Mouse (Mus musculus) small intestine, adult 10 weeks (tissue): ENCODE data around the gene Atn1. TPM values are rescaled to one million over a fixed set of nuclear protein-coding genes. Genes with fewer than 3 reads are reported as not detected.

Experiments
- polyA plus RNA-seq: library from polyadenylated mRNA; stranded (reverse); fragments of 350-450 nt; fragmentation: Illumina TruSeq; extraction: RNeasy Lipid Tissue Mini Kit (QIAGEN cat#74804); gene quantifications from one replicate; pipeline ENCODE4 v1.2.3, GENCODE M21; 2014; ENCODE audit warnings: low replicate concordance

Atn1 gene
- polyA plus RNA-seq = 0.41 TPM

GRCm38 (mm10) chr6:124755831-124756595 lies at the start of gene Atn1, which contains the start of gene Gm45234:
Gene Atn1 (minus strand): TSS chr6:124756524.
Gene Gm45234 (minus strand): TSS chr6:124756021.

GRCm38 (mm10) chr6:124779222-124779983 lies 23.1 kb upstream of the Atn1 start, which contains the start of gene Lrrc23:
Gene Lrrc23 (minus strand): TSS chr6:124779727.

GRCm38 (mm10) chr6:124769101-124769765 lies 12.9 kb upstream of the Atn1 start, which contains the start of gene Eno2:
Gene Eno2 (minus strand): TSS chr6:124769673.

GRCm38 (mm10) chr6:124740888-124741761 lies 15.2 kb downstream of the Atn1 start, which contains the start of gene Grcc10:
Gene Grcc10 (minus strand): TSS chr6:124741374.

GRCm38 (mm10) chr6:124738511-124739023 lies 17.8 kb downstream of the Atn1 start, which contains the start of gene Ptpn6:
Gene Ptpn6 (minus strand): TSS chr6:124738714.

GRCm38 (mm10) chr6:124711824-124712782 lies 44.2 kb downstream of the Atn1 start, which contains the start of the genes Emg1 and Phb2:
Gene Emg1 (minus strand): TSS chr6:124712178.
Gene Phb2 (plus strand): TSS chr6:124712336.

Other genes starting within 250 kb of the Atn1 start
- gene C1ra, start 244.1 kb downstream of the Atn1 start, polyA plus RNA-seq = 4.6 TPM
- 34.9 TPM for gene C1s1, start 214.2 kb downstream of the Atn1 start, polyA plus RNA-seq
- not detected for gene C1rb, start 186.2 kb downstream of the Atn1 start, polyA plus RNA-seq
- gene C1s2, start 120.4 kb downstream of the Atn1 start, polyA plus RNA-seq = 0.30 TPM
- 128 TPM for gene Lpcat3, start 93.5 kb downstream of the Atn1 start, polyA plus RNA-seq
- gene Emg1, start 44.3 kb downstream of the Atn1 start, polyA plus RNA-seq = 8.9 TPM
- gene Phb2, start 44.2 kb downstream of the Atn1 start, polyA plus RNA-seq = 27.4 TPM
- 0.89 TPM for gene Ptpn6, start 17.8 kb downstream of the Atn1 start, polyA plus RNA-seq
- gene Grcc10, start 15.2 kb downstream of the Atn1 start, polyA plus RNA-seq = 1.6 TPM
- not detected for gene Gm45234, start 503 bp downstream of the Atn1 start, polyA plus RNA-seq
- gene Eno2, start 13.1 kb upstream of the Atn1 start, polyA plus RNA-seq = 0.41 TPM
- not detected for gene Lrrc23, start 23.2 kb upstream of the Atn1 start, polyA plus RNA-seq
- not detected for gene Spsb2, start 52.1 kb upstream of the Atn1 start, polyA plus RNA-seq
- 27.8 TPM for gene Tpi1, start 57.8 kb upstream of the Atn1 start, polyA plus RNA-seq
- gene Usp5, start 73.0 kb upstream of the Atn1 start, polyA plus RNA-seq = 12.5 TPM
- 6.3 TPM for gene Cdca3, start 73.0 kb upstream of the Atn1 start, polyA plus RNA-seq
- not detected for gene Gnb3, start 83.8 kb upstream of the Atn1 start, polyA plus RNA-seq
- not detected for gene P3h3, start 101.2 kb upstream of the Atn1 start, polyA plus RNA-seq
- gene Gpr162, start 107.5 kb upstream of the Atn1 start, polyA plus RNA-seq = not detected
- gene Cd4, start 131.7 kb upstream of the Atn1 start, polyA plus RNA-seq = 2.6 TPM
- gene Lag3, start 155.2 kb upstream of the Atn1 start, polyA plus RNA-seq = not detected
- gene Ptms, start 163.6 kb upstream of the Atn1 start, polyA plus RNA-seq = 75.4 TPM
- 12.7 TPM for gene Mlf2, start 174.9 kb upstream of the Atn1 start, polyA plus RNA-seq
- gene Cops7a, start 209.0 kb upstream of the Atn1 start, polyA plus RNA-seq = 17.0 TPM
- 0.33 TPM for gene Pianp, start 240.2 kb upstream of the Atn1 start, polyA plus RNA-seq